Mouse (Mus musculus) embryo, embryonic 11 days (tissue): ENCODE results near the gene Ccdc148.
A peak's percentile ranks its signal among the peaks of the same experiment; 100 is the strongest.

ENCODE experiments used
- DNase-seq: peaks from one replicate; pipeline ENCODE4 v3.0.0-alpha.2; 2015

Gene Ccdc148

DNA sequence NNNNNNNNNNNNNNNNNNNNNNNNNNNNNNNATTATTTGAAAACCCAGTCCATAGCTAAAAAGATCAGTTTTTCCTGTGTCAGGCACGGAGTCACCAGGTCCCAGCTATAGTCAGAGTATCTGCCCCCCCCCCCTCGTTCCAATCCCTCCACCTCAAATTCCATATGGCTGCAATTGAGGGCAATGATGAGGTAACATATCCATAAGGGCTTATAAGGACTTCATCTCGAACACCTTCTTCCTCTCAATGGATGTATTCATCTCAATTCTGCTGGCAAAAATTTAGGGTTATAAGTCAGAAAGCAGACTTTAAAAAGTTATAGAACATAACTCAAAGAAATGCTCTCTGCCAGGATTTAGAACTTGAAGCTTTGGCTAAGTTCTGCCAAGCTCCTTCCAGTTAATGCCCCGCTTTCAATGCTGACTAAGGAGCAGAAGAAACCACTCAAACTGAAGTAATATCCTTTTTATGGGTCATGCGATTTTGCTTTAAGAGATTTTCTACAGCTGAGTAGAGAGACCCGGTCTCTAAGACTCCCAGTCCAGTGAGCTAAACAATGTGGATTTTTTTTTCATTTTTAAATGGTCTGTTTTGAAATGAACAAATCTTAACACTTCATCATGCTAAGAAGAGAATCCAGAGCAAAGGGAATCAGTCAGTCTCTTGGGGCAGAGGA, 111.6 kb downstream of the Ccdc148 start:
- DNase-seq, result no peak

DNA sequence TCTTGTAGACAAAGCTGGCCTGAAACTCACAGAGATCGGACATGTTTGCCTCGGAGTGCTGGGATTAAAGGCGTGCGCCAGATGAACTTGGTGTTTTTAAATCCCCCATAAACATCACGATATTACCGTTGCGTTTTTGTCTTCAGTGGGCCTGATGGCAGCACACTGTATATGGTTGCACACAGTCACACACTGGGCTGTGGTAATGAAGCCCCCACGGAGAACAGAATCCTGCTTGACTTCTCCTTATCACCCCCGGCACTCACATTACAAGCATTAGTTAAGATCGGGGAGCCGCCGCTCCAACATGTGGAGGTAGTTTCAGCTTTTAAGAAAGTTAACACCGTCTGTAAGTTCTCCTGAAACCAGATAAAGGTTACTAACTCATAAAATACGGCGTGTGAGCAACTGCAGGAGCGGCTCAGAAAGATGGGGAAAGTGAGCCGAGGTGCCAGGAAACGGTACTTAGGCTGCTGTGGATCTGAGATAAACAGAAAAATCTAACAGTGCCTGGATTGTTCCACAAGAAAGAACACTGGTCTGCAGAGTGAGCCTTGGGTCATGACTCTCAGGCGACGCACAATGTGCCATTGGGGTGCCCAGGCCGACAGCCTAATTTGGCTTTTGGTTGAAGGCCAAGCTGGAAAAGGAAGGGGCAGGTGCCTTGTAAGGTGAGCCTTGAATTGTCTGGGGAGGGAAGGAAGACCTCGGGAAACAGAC, 117.0 kb downstream of the Ccdc148 start:
- DNase-seq, result peak; percentile 17

DNA sequence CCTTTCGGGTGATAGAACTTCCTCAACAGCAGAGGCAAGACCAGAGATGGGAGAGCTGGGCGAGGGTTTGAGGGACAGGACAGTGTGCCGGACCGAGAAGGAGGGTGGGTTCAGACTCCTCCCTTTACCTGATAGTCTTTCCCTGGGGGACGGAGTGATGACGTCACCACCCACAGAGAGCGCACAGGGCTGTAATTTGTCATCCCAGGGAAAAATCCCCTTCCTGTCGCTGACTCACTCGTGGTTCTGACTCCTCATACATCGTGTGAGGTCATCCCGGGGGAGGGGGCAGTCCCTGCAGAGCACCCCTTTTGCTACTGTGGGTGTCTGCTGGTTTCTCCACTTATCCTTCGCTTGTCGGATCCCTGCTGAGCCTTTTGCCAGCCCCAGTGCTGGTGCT, 117.9 kb downstream of the Ccdc148 start:
- DNase-seq, result no peak

DNA sequence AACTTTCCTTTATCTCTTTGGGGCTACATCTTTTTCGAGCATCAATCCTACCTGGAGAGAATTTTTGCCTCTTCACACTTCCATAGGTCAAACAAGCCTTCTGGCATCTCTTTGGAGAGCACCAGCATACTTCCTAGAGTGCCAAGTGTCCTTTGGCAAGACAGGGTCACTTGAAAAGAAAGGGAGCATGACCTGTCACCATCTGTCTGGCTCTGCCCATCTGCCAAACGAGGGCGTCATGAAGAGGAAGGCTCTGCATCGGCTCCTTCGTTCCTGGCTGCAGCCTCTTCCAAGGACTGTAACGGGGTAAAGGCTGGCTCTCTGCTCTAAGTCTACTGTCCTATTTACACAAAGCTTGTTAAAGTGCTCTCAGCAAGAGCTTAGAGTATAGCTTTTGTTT, 124.0 kb downstream of the Ccdc148 start:
- DNase-seq, result no peak

DNA sequence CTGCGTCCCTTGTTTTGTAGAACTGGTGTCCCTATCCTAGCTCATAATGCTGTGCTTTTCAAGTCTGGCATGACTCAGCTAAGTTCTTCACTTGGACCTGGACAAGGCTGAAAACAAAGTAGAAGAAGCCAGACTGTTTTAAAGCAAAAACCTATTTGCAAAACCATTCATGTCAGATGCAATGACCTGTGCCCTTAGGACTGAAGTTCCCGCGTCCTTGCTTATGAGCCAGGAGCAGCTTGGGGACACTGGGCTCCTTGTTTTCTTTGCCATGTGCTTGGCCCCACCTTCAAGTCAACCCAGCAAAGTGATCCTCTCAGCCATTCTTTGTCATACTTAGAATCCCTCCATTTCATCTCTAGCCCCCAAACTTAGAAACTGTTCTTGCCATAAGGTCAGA, 125.3 kb downstream of the Ccdc148 start:
- DNase-seq, result no peak

DNA sequence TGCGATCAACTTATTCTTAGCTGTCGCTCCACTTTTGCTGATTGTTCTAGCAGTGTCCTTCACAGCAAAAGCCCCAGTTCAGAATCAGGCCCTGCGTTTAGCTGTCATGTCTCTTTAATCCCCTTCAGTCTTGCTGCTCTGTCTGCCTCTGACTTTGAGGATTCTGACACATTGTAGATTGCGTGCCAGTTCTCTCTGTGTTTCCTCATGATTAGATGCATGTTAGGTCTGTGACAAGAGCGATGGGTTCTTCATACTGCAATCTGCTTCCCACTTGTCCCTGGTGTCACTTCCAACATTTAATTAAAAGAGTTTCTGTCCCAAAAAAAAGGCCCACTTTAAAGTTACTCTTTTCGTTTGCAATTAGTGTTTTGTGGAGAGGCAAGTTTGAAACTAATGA, 126.2 kb downstream of the Ccdc148 start:
- no peak for DNase-seq

DNA sequence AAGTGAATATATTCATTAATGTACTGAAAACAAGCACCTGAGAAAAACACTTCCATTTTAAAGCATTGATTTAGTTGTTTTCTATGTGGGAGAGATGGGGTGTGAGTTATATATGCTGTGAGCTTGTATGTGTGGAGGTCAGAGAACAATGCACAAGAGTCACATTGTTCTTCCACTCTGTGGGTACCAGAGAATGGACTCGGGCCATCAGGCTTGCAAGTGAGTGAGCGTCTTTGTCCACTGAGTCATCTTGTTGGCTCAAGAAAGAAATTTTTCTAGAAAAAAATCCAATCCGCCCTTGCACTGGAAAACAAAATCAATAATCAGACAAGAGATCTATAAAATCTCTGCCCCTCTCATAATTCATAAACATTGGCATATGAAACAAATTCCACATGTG, 135.9 kb downstream of the Ccdc148 start:
- DNase-seq, result no peak

DNA sequence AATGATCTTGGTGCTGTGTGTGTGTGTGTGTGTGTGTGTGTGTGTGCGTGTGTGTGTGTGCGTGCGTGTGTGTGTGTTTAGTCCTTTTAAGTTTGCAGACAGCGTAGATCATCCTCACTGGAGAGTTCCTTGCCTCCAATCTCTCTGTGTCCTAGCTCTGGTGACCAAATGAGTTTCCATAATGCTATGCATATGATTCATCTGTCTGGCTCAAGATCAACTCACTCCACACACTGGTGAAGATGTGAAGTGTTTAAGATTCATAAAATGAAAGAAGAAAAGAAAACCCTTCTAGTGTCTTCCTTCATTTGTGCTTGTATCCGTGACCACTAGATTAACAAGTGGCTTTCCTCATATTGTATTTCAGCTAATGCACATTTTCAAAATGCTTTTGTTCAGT, 153.1 kb downstream of the Ccdc148 start:
- DNase-seq, result no peak

DNA sequence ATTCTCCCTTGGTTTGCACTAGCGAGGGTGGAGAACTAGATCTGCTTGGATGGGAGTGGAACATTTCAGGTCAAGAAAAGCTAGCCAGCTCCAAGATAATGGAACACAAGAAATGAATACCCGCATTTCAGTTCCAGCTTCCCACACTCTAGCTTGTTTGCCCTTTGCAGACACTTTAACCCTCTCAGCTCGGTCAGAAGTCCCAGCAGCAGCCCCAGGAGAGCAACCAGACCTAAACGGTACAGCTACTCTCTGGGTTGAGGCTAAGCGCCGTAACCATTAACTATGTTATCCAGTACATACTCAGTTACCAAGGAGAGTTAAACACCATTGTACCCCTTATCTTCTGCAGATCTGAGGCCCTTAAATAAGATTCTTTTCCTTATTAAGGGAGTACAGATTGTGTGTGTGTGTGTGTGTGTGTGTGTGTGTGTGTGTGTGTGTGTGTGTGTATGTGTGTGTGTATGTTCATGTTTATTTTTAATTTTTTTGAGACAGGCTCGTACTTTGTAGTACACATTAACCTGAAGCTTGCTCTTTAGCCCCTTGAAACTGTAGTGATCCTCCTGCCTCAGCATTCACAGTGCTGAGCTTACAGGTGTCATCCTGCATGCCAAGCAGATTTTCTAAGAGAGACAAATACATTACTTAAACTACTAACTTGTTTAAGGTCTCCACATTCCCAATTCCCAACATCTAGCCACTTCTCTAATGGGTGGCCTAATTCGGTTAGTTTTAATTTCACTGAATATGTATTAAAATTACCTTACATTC, 153.7 kb downstream of the Ccdc148 start:
- DNase-seq, result no peak

DNA sequence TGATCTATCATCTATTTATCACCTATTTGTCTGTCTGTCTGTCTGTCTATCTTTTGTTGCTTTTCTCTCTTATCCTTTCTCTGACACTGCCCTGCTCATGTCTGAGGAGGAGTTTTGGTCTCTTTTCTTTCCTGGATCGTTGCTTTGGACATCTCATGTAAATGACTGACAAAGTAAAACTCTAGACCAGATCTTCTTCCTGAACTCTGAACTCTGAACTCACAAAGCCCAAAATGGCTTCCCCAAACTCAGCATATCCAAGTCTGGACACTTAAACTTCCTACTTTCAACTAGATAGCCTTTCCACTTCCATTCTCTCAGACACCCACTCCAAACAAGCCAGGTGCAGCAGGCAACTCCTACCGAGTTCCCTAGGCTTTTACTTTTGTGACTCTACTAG, 163.3 kb downstream of the Ccdc148 start:
- no peak for DNase-seq

DNA sequence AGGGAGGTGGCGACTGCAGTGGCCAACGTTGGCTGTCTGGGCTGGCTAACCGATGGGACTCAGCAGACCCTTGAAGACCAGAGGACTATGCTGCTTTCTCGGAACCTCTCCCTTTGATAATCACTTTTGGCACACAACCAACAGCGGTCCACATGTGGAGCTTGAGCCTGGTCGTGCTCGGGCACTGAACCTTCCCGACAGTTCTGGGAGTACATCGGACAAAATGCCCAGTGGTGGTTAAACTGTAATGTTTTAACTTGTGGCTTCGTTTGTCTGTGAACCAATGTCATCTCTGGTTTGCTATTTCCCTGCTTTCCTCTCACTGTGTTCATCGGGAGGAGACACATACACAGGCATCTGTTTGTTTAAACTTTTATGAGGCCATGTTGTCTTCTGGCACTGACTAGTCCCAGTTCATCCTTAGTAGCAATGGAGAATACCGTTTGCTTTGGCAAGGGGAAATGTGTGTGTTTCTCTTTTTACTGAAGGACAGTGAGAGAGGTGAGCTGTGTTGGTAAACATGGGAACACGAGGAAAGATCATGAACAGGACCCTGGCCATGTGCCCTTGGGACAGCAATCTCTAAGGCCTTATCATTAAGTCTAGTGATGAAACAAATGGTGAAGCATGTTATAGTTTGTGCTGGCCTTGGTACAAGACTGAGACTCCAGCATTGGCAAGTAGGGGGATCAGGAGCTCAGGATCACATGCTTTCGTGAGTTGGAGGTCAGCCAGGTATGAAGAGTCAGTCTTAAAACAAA, 167.9 kb downstream of the Ccdc148 start:
- DNase-seq, result no peak

DNA sequence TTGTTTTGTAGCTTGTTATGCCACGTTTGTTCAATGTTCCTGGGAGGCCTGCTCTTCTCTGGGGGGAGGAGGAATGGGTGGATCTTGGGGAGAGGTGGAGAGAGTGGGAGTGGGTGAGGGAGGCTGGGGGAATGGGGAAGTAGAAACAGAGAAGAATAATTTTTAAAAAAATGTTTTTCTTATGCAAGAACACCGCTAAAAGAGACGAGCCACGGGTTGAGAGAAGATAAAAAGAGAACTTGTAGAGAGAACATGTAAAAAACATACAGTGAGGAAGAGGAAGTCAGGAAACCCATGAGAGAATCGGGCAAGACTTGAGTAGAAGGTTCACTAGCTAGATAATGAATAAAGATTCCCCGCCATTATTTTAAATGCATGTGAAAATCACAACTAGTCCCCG, 182.4 kb downstream of the Ccdc148 start:
- DNase-seq, result no peak

DNA sequence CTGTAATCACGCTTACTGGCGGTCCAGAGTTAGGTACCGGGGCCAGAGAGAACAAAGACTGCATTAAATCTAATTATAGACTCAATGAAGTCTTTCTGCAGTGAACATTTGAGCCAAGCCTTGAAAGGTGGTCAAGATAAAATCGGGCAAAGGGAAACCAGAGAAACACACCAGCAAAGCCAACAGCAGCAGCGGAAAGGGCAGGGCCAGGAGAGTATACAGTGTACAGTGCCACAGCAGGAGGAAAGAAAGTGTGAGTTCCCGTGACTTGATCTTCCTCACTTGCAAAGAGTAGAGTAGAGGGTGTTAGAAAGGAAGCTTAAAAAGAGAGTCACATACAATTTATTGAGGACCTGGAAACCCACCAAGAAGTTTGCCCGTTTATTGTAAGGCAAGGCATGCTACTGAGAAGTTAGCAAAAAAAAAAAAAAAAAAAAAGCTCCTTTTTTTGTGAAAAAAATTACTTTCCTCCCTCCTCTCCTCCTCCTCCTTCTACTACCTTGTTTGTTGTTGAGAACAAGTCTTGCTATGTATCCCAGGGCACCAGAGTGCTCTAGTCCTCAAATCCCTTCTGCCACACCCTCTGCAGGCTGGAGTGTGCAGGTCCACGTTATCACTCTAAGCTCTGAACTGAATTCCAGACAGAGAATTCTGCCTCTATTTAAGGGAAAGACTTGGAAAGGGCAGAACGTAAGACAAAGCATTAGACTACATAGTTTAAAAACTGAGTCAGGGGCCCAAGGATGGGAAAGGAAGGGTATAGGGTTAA, 188.8 kb downstream of the Ccdc148 start:
- DNase-seq, result no peak

DNA sequence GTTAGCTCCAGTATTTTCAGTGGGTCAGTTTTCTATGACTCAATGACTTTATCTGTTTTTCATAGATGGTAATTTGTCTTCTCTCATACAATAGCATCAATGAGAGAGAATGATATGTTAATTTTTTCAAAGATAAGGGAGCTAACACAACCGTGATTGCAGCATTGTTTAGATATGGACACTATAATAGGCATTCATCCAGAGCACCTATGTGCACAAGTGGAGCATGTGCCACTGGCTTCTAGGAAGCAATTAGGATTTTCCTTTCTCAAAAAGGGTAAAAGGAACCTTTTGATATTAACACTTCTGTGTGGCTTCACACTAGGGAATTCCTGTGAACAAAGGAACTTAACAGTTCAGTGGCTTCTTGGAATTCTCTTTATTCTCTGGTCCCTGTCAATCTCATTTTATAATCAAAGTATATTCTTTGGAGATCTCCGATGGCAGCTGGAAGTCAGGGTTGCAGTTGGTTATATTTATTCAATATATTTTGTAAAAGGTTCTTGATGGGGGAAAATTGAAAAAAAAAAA, 203.6 kb downstream of the Ccdc148 start:
- DNase-seq, result peak; percentile 14

DNA sequence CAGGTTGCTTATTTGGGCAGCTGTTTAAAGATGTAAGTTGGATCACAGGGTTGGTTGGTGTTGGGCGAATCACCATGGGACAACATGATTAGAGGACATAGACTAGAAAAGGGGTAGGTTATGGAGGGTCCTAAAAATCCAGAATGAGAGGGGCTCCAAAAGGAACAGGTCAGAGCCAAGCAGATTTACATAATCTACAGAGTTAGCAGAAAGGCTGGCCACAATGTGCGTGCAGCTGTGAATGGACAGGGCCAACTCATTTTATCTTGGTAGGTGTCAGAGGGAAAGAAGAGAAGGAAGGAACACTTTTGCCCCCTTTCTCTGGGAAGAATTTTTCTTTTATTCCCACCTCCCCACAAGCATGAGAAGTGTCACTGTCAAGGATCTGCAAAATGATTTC, 204.1 kb downstream of the Ccdc148 start:
- DNase-seq, result no peak

DNA sequence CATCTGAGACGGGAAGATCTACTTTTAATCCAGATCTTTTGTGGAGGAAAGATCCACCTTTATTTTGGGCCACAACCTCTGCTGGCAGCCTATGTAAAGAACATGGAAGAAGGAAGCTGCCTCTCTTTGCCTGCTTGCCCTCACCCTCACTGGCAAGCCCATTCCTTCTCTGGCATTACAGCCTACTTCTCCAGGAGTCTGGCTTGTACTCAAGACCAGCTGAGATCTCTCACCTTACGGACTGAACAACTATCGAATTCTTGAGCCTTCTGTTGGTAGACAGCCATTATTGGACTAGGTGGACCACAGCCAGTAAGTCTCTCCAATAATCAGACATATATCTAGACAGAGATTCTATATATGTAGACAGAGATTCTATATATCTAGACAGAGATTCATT, 208.4 kb downstream of the Ccdc148 start:
- DNase-seq, result no peak

DNA sequence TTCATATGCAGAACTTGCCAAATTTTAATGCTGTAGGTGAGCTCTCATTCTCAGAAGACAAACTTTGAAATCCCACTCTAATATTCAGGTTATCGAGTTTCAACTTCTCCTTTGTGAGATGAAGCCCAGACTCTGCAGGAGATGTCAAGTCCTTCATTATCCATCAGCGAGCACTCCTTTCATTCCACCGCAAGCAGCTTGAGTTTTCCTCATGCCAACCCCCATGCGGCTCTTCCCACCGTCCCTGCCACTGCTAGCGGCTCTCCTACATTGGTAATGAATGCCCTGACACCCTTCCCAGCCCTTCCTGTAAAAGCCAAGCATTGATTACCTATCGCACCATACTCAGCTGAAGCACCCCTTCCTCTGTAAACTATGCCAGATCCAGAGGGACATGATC, 211.7 kb downstream of the Ccdc148 start:
- DNase-seq, result no peak

DNA sequence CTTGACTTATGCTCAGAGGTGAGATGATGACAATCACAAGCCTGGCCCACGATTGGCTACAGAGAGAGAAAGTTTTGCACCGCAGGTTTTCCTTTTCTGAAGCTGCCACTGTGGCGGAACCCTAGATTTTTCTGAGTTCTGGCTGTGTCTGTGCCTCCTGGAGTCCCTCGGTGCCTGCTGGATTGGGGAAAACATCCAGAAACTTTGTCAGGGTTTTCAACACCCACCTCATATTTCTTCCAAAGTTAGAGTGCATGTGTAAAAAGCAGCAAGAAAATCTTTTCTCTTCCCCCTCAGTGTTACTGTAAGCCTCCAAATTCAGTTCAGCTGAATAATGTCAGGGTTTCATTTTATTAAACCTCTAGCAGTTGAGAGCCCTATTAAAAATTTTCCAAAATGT, 219.1 kb downstream of the Ccdc148 start:
- DNase-seq, result no peak

DNA sequence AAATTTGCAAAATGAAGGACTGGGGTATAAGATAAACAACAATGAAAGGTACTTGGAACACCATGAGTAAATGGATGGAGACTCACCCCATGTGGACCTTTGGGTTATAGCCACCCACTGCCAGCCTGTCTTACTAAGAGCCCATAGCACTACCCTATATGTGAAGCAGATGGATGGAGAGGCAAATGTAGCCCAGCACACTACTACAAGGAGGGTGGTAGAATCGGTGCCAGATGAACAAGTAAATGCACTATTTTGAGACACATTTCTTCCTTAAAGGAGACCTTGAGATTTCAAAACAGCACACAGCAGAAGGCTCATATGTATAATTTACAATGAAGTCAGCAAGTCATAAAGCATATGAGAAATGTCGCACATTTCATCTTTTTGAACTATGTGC, 234.9 kb downstream of the Ccdc148 start:
- DNase-seq, result no peak

DNA sequence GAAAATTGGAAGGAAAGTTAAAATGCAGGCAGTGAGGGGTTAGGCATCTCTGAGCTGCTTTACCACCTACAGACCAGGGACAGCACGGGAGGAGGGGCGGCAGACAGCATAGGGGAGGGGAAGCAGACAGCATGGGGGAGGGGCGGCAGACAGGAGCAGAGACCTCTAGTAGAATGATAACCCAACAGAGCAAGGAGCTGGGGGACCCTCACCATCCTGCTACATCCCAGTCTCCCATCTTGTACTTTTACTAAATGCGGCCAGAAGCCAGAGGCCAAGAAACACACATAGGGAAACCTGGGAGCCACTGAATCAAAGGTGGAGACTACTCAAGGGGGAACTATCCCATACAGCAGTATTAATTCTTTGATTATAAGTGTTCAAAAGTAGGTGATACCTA, 242.1 kb downstream of the Ccdc148 start:
- DNase-seq, result no peak

DNA sequence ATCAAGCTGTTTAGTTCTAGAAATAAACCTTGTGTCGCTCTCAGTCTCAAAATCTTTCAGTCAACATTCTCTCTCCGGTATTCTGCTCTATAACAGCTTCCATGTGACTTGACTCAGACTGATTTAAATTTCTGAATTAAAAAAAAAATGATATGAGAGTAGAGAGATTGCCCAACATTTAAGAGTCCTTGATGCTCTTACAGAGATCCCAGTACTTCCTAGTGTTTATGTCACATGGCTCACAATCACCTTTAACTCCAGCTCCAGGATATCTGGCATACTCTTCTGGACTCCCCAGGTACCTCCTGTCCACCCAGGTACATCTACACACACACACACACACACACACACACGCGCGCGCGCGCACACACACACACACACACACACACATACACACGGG, 248.1 kb downstream of the Ccdc148 start:
- no peak for DNase-seq

DNA sequence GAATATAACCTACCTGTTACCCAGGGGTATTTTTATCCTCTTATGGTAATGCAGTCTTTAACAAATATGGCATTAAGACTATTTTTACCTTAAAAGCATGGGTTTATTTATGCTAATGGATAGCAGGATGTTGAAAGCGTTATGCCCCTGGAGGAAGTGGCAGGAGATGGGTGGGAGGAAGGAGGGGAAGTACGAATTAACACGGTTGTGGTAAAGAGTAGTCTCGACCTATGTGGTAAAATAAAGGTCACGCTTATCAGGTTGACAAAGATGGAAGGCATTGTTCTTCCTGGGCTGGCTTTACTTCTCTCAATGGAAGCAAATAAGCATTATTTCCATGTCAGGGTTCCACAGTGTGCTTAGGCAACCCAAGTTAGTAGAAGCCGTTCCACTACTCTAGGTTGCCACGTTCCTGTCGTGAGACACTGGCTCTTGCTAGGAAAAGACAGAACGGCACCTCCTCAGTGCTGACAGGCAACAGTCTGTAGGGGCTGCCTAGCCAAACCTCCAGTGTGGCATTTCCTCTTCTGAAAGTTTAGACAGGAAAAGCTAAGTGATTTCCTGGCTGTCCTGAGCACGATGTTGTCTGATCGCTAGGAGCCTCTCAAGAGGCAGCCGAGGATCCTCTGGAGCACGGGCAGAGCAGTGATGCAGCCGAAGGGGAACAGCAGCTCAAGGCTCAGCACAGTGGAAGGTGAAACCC, 253.5 kb downstream of the Ccdc148 start:
- DNase-seq, result peak; percentile 17
